Mouse (Mus musculus) C2C12 (cell line): ENCODE data around the gene Sqstm1. TPM values are rescaled to one million over a fixed set of nuclear protein-coding genes. Genes with fewer than 3 reads are reported as not detected.

Experiments
- H3K27me3 ChIP-seq: one replicate; pipeline ENCODE4 v1.6.1; 2011; ENCODE audit not compliant: control insufficient read depth, insufficient read depth, insufficient read length
- H3K36me3 ChIP-seq: one replicate; pipeline ENCODE4 v1.6.1; 2011; ENCODE audit not compliant: control insufficient read depth, insufficient read depth
- H3K4me3 ChIP-seq: one replicate; pipeline ENCODE4 v1.5.1; 2011; ENCODE audit warnings: mild to moderate bottlenecking, control low read depth; ENCODE audit not compliant: poor library complexity, insufficient read depth, severe bottlenecking
- H3K79me2 ChIP-seq: one replicate; pipeline ENCODE4 v1.6.1; 2011; ENCODE audit not compliant: control insufficient read depth, insufficient read depth
- H3K79me3 ChIP-seq: one replicate; pipeline ENCODE4 v1.6.1; 2011; ENCODE audit warnings: low read depth, control low read depth
- H3ac ChIP-seq: one replicate; pipeline ENCODE3; 2011; ENCODE audit warnings: low read depth; ENCODE audit not compliant: control insufficient read depth, insufficient read length
- CEBPB ChIP-seq: IDR thresholded peaks from one replicate; pipeline ENCODE4 v1.6.1; 2011; ENCODE audit warnings: low read depth, mild to moderate bottlenecking, control low read depth, moderate library complexity
- CTCF ChIP-seq: IDR thresholded peaks from one replicate; pipeline ENCODE4 v1.5.1; 2011; ENCODE audit not compliant: control insufficient read depth, insufficient read depth, insufficient read length
- FOSL1 ChIP-seq: IDR thresholded peaks from one replicate; pipeline ENCODE4 v1.8.0; 2011; ENCODE audit warnings: mild to moderate bottlenecking, low read length; ENCODE audit not compliant: poor library complexity, insufficient read depth, severe bottlenecking
- MAX ChIP-seq: IDR thresholded peaks from one replicate; pipeline ENCODE4 v1.6.1; 2011; ENCODE audit warnings: mild to moderate bottlenecking, control low read depth
- MYOD1 ChIP-seq: IDR thresholded peaks from one replicate; pipeline ENCODE4 v1.6.1; 2011; ENCODE audit warnings: low read depth; ENCODE audit not compliant: control insufficient read depth, insufficient read length
- MYOG ChIP-seq: IDR thresholded peaks from one replicate; pipeline ENCODE4 v1.6.1; 2011; ENCODE audit not compliant: control insufficient read depth, insufficient read length; ENCODE audit errors: extremely low read depth
- USF1 ChIP-seq: IDR thresholded peaks from one replicate; pipeline ENCODE4 v1.6.1; 2011; ENCODE audit warnings: low read depth, mild to moderate bottlenecking, control low read depth, moderate library complexity
- polyA plus RNA-seq: library from polyadenylated mRNA; unstranded; fragments of >200 nt; fragmentation: generic; extraction: Trizol; gene quantifications from one replicate; pipeline ENCODE4 v1.2.1, GENCODE M21; 2012; ENCODE audit warnings: missing spikeins

Sqstm1 gene
- polyA plus RNA-seq, 1 experiment, result 660 TPM

DNA sequence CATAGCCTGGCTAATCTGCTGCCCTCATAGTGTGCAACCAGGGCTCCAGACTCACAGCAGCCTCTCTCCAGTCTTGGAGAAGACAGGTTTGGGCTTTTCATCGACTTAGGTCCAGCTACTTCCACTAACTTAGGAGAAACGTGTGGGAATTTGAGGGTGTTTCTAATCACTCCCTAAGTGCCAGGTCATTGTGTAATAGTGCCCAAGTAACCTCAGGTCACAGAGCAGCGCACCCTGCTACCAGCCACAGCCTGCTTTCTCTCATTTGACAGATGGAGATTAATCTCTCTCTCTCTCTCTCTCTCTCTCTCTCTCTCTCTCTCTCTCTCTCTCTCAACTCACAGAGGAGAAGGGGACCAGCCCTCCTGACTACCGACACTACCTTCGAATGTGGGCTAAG lies 42.3 kb downstream of the Sqstm1 start:
- Histone ChIP-seq H3K27me3 (no peaks in the 10 kb centered on the region), H3K36me3 (peaks cover 17% of the 10 kb centered on the region), H3ac (no peak overlapping the region), H3K79me2 (no peaks in the 10 kb centered on the region), H3K4me3 (no peak overlapping the region), H3K79me3 (no peaks in the 10 kb centered on the region)
- no peak for TF ChIP-seq CEBPB
- TF ChIP-seq FOSL1, result no peak
- no peak for TF ChIP-seq USF1
- TF ChIP-seq MYOG, result no peak
- no peak for TF ChIP-seq MAX
- no peak for TF ChIP-seq CTCF
- no peak for TF ChIP-seq MYOD1

DNA sequence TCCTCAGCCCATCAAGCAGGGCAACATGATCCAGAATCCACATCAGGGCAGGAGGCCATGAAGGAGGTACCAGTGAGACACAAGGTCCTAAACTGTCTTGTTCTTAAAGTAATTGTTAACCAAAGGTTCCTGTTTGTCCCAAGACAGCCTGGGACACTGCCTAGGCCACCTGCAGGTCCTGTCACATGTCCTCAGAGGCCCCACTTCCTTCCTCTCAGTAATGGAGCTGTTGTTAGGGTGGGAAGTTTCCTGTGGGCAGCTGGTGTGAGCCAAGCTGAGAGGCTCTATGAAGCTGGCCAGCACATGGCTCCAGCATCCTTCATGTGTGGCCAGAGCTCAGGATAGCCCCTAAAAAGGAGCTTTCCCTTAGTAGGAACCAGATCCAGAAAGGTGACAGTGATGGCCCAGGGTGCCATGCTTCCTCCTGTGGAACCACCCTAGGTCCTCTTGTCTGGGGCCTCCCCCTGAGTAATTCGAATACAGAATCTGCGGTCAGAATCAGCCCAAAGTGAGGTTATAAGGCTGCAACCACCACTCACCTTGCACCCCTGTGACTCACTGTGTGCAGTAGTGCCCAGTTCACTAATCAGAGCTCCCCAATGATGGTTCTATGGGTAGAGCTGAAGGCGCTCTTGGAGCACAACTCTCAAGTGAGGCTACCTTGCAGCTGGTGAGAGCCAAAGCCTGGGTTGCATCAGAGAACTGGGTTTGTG lies 48.1 kb downstream of the Sqstm1 start:
- no peaks in the 10 kb centered on the region for H3K79me2 ChIP-seq
- TF ChIP-seq MYOD1 (no peak), CEBPB (no peak), MAX (no peak), USF1 (no peak), CTCF (no peak), MYOG (no peak), FOSL1 (no peak)
- H3K79me3 ChIP-seq, result no peaks in the 10 kb centered on the region
- H3ac ChIP-seq, result no peak overlapping the region
- no peak overlapping the region for H3K4me3 ChIP-seq
- H3K27me3 ChIP-seq, result no peaks in the 10 kb centered on the region
- peaks cover 36% of the 10 kb centered on the region for H3K36me3 ChIP-seq

DNA sequence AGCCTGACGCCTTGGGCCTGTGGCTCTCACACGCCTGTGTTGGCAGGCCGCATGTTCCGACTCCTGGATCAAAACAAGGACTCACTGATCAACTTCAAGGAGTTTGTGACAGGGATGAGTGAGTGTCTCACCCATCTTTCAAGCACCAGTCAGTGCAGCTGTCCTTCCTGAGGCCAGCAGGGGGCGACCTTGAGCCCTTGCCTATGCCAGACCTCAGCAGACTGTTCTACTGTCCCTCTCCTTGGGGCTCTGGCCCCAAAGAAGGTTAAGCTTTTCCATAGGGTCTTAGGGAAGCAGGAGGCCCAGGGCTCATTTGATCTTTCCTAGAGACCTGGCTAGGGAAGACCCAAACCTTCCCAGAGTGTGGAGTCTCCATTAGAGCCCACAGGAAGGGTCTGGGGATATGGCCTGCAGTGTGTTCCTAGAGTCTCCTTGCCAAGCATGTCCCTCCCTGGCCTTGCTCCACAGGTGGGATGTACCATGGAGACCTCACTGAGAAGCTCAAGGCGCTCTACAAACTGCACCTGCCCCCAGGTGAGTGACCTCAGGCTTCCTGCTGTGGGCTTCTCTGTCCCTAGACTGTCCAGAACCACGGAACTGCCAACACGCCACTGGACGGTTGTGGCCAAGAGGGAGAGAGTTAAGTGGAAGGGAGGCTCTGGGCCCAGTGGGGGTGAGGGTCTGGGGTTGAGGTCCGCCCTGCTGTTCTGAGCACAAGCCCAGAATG lies 48.9 kb downstream of the Sqstm1 start:
- Histone ChIP-seq H3K4me3 (no peak overlapping the region), H3ac (no peak overlapping the region), H3K36me3 (peaks cover 35% of the 10 kb centered on the region), H3K79me2 (no peaks in the 10 kb centered on the region), H3K27me3 (no peaks in the 10 kb centered on the region), H3K79me3 (no peaks in the 10 kb centered on the region)
- TF ChIP-seq CTCF (peak; percentile 72), CEBPB (no peak)

DNA sequence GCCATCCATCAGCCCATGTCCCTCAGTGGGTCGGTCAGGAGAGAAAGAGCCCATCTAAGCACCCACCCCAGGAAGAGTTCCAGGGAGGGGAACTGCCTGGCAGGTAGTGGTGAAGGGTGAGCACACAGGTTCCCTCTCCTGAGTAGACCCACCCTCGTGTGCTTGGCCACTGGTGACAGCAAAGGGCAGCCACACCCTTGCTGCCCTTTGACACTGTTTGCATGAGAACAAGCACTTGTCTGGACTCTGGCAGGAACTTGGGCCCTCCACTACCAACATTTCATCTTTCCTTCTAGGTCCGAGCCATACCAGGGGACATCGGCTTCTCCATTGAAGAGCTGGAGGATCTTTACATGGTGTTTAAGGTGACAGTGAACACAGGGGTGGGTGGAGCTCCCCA lies 51.3 kb downstream of the Sqstm1 start:
- no peak overlapping the region for H3ac ChIP-seq
- peaks cover 48% of the 10 kb centered on the region for H3K36me3 ChIP-seq
- TF ChIP-seq FOSL1 (no peak), CEBPB (no peak), CTCF (no peak), MYOD1 (no peak), MAX (no peak), USF1 (no peak), MYOG (no peak)
- H3K79me2 ChIP-seq, result no peaks in the 10 kb centered on the region
- no peak overlapping the region for H3K4me3 ChIP-seq
- no peaks in the 10 kb centered on the region for H3K27me3 ChIP-seq
- H3K79me3 ChIP-seq, result no peaks in the 10 kb centered on the region

DNA sequence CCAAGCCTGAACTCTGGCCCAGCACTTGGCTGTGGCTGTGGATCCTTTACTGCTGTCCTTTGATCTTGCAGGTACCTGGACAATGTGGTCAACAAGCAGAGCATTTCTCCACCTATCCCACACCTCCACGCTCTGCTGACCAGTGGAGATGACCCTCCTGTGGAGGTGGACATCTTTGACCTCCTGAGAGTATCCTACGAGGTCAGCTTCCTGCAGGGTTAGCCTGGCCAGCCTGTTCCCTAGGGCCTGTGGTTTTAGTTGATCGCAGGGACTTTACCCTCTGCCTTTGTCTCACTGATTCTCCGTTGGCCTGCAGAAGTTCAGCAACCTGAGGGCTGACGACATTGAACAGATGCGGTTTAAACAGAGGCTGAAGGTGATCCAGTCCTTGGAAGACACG lies 52.3 kb downstream of the Sqstm1 start:
- Histone ChIP-seq H3ac (no peak overlapping the region), H3K27me3 (no peaks in the 10 kb centered on the region), H3K4me3 (no peak overlapping the region), H3K79me3 (no peaks in the 10 kb centered on the region), H3K36me3 (peaks cover 53% of the 10 kb centered on the region), H3K79me2 (no peaks in the 10 kb centered on the region)
- TF ChIP-seq CEBPB (no peak), CTCF (no peak), MAX (no peak), FOSL1 (no peak), MYOD1 (no peak), USF1 (no peak), MYOG (no peak)
